Mouse (Mus musculus): ENCODE results near the gene Slc25a44. TPM values are rescaled to one million over a fixed set of nuclear protein-coding genes. Genes with fewer than 3 reads are reported as not detected.

Slc25a44 gene
- total and polyA plus RNA-seq, 3 experiments = 23.0 to 62.0 (median 50.3) TPM

DNA sequence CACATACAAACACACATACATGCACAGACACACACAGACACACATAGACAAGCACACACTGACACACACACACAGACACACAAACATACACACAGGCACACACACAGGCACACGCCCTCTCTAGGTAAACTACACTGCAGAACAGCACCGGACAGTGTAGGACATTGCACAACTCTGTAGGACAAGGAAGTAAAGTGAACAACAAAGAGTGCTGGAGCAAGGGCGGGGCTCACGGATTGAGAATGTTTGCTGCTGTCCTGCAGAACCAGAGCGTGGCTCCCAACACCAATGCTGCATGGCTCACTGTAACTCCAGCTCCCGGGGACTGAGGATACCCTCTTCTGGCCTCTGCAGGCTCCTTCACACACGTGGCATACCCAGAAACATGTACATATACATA is 17.9 kb upstream of the Slc25a44 start:
- H3K36me3 ChIP-seq (replicated peaks) = peaks cover 2% of the 10 kb centered on the region
- TF ChIP-seq TAL1 (conservative IDR thresholded peaks at IDR 0.05; ENCODE audit: low read depth, low read length) = no peak
- TF ChIP-seq GATA2 (IDR thresholded peaks at IDR 0.05; ENCODE audit: borderline replicate concordance, low read depth, low read length) = no peak
- no peak for TF ChIP-seq POLR2AphosphoS5 (IDR thresholded peaks at IDR 0.05; ENCODE audit: insufficient replicate concordance, low read depth, low read length)
- no peak for TF ChIP-seq CTCF (IDR thresholded peaks at IDR 0.05; ENCODE audit: low read depth, low read length)
- no peak for TF ChIP-seq GATA1 (IDR thresholded peaks at IDR 0.05; ENCODE audit: borderline replicate concordance, low read length)
- no peak for ATAC-seq (ENCODE audit: extremely low read depth, insufficient number of reproducible peaks, low FRiP score, poor library complexity, severe bottlenecking)
- DNase-seq (ENCODE audit: low spot score) = no peak
- peaks cover 46% of the 10 kb centered on the region for H3K27me3 ChIP-seq (ENCODE audit: insufficient read depth, low read length)
- H3K4me1 ChIP-seq (ENCODE audit: insufficient read depth, low read depth, low read length) = peaks cover 56% of the 10 kb centered on the region
- no peak overlapping the region; the same call in 1 of the 2 replicates for H3K4me3 ChIP-seq (ENCODE audit: low read depth, low read length)
- no peaks in the 10 kb centered on the region for H3K9me3 ChIP-seq (replicated peaks)

DNA sequence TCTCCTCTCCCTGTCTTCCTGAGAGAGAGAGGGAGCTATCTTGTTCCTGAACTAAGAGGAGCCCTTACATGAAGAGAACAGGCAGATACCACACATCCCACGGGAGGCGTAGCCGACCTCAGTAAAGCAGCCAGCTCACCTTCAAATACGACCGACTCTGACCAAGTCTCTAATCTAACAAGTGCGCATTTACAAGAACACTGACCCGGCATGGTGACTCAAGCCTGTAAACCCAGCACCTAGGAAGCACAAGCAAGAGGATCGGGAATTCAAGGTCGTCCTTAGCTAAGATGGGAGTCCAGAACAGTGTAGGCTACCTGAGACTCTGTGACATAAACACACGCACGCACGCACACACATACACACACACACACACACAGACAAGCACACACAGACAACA is 17.5 kb upstream of the Slc25a44 start:
- Histone ChIP-seq H3K9me3 (replicated peaks) (no peaks in the 10 kb centered on the region), H3K4me1 (ENCODE audit: insufficient read depth, low read depth, low read length) (peaks cover 55% of the 10 kb centered on the region), H3K36me3 (replicated peaks) (peaks cover 1% of the 10 kb centered on the region), H3K4me3 (ENCODE audit: low read depth, low read length) (no peak overlapping the region), H3K27me3 (ENCODE audit: insufficient read depth, low read length) (peaks cover 46% of the 10 kb centered on the region)
- TF ChIP-seq POLR2AphosphoS5 (IDR thresholded peaks at IDR 0.05; ENCODE audit: insufficient replicate concordance, low read depth, low read length) = no peak
- no peak for TF ChIP-seq CTCF (IDR thresholded peaks at IDR 0.05; ENCODE audit: low read depth, low read length)
- no peak for TF ChIP-seq GATA1 (IDR thresholded peaks at IDR 0.05; ENCODE audit: borderline replicate concordance, low read length)
- no peak for TF ChIP-seq GATA2 (IDR thresholded peaks at IDR 0.05; ENCODE audit: borderline replicate concordance, low read depth, low read length)
- TF ChIP-seq TAL1 (conservative IDR thresholded peaks at IDR 0.05; ENCODE audit: low read depth, low read length) = no peak
- no peak for ATAC-seq (ENCODE audit: extremely low read depth, insufficient number of reproducible peaks, low FRiP score, poor library complexity, severe bottlenecking)
- DNase-seq (ENCODE audit: low spot score) = no peak

DNA sequence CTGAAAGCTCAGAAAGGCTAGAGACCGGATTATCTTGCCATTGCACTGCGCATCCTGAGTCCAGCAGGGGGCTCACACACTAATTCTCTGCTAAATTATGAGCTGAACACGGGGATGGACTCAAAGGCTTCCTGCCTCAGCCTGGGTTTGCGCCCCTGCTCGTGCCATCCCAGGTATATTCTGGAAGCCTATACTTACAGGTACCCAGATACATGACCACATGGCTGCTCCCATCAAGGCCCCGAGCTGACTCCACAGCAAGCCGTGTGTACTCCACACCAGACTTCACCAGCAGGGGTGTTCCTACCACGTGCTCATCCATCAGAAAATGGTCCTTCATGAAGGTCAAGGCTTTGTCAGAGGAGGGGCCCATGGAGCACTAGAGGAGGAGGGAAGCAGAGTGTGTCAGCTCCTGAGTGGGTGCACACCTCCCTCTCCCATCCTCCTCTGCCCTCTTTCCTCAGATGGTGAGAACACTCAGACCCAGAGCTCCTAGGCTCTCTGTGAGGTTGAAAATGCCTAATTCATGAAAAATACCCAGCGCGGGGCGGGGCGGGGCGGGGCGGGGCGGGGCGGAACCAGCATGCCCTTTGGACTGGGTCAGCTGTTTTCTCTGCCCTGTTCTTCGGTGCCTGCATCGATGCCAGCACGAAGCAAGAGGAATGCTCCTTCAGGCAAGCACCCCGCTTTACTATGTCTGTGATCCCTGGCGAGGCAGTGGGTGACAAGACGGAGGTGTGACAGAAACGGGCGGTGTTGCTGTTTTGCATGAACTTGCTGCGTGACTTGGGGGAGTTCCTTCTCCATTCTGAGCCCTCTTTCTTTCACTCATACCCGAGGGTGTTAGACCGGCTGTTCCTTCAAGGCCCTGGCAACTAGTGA is 15.8 kb upstream of the Slc25a44 start:
- H3K27me3 ChIP-seq (ENCODE audit: insufficient read depth, low read length) = peaks cover 48% of the 10 kb centered on the region
- H3K9me3 ChIP-seq (replicated peaks) = no peaks in the 10 kb centered on the region
- peaks cover 53% of the 10 kb centered on the region for H3K4me1 ChIP-seq (ENCODE audit: insufficient read depth, low read depth, low read length)
- peaks cover 7% of the 10 kb centered on the region for H3K36me3 ChIP-seq (replicated peaks)
- no peak for TF ChIP-seq POLR2AphosphoS5 (IDR thresholded peaks at IDR 0.05; ENCODE audit: insufficient replicate concordance, low read depth, low read length)
- TF ChIP-seq CTCF (IDR thresholded peaks at IDR 0.05; ENCODE audit: low read depth, low read length) = no peak; the same call in 1 of the 2 replicates
- TF ChIP-seq TAL1 (conservative IDR thresholded peaks at IDR 0.05; ENCODE audit: low read depth, low read length) = no peak
- no peak for TF ChIP-seq GATA2 (IDR thresholded peaks at IDR 0.05; ENCODE audit: borderline replicate concordance, low read depth, low read length)
- TF ChIP-seq GATA1 (IDR thresholded peaks at IDR 0.05; ENCODE audit: borderline replicate concordance, low read length) = no peak
- DNase-seq (ENCODE audit: low spot score) (no peak), ATAC-seq (ENCODE audit: extremely low read depth, insufficient number of reproducible peaks, low FRiP score, poor library complexity, severe bottlenecking) (no peak)
- H3K4me3 ChIP-seq (ENCODE audit: low read depth, low read length) = peak overlapping the region; percentile 26; the same call in 1 of the 2 replicates

DNA sequence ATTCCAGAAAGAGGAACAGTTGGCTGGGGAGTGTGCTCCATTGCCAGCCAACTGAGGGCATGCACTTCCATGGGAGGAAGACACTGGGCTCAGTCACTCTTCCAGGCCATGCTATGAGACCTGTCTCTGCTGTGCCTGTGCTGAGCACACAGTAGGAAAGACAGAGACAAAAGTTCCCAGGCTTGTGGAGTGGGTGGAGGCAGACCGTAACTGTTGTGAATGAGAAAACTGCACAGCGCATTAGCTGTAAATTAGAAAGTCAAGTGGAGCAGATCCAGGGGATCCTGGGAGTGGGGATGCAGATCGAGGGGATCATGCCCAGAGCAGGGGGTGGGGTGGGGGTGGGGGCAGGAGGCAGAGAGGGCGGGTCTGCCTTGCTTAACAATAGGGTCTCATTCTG is 14.6 kb upstream of the Slc25a44 start:
- Histone ChIP-seq H3K4me1 (ENCODE audit: insufficient read depth, low read depth, low read length) (peaks cover 58% of the 10 kb centered on the region), H3K27me3 (ENCODE audit: insufficient read depth, low read length) (peaks cover 49% of the 10 kb centered on the region), H3K36me3 (replicated peaks) (peaks cover 7% of the 10 kb centered on the region), H3K9me3 (replicated peaks) (no peaks in the 10 kb centered on the region), H3K4me3 (ENCODE audit: low read depth, low read length) (no peak overlapping the region)
- DNase-seq (ENCODE audit: low spot score) (no peak), ATAC-seq (ENCODE audit: extremely low read depth, insufficient number of reproducible peaks, low FRiP score, poor library complexity, severe bottlenecking) (no peak)
- TF ChIP-seq TAL1 (conservative IDR thresholded peaks at IDR 0.05; ENCODE audit: low read depth, low read length) (no peak), GATA1 (IDR thresholded peaks at IDR 0.05; ENCODE audit: borderline replicate concordance, low read length) (no peak), GATA2 (IDR thresholded peaks at IDR 0.05; ENCODE audit: borderline replicate concordance, low read depth, low read length) (no peak), POLR2AphosphoS5 (IDR thresholded peaks at IDR 0.05; ENCODE audit: insufficient replicate concordance, low read depth, low read length) (no peak), CTCF (IDR thresholded peaks at IDR 0.05; ENCODE audit: low read depth, low read length) (no peak)

DNA sequence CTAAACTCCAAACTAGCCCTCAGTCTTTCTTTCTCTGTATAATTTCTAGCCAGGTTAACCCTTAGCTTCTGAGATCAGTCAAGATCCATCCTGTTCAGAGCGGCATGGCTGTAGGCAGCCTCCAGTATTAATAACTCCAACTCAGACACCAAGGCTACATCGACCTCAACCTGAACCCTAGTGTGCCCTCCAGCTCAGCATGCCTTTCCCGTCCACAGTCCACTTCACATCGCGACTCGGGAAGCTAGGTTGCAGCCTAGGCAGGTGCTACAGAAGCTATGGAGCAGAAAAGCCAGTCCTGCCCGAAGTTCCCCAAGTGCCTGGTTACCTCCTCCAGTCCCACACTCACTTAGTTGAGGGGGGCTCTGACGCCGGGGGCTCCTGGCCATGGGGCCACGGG is 12.5 kb upstream of the Slc25a44 start:
- Histone ChIP-seq H3K4me1 (ENCODE audit: insufficient read depth, low read depth, low read length) (peaks cover 46% of the 10 kb centered on the region), H3K36me3 (replicated peaks) (peaks cover 7% of the 10 kb centered on the region), H3K9me3 (replicated peaks) (peaks cover 7% of the 10 kb centered on the region), H3K4me3 (ENCODE audit: low read depth, low read length) (no peak overlapping the region), H3K27me3 (ENCODE audit: insufficient read depth, low read length) (peaks cover 46% of the 10 kb centered on the region)
- DNase-seq (ENCODE audit: low spot score) (no peak), ATAC-seq (ENCODE audit: extremely low read depth, insufficient number of reproducible peaks, low FRiP score, poor library complexity, severe bottlenecking) (no peak)
- no peak for TF ChIP-seq GATA2 (IDR thresholded peaks at IDR 0.05; ENCODE audit: borderline replicate concordance, low read depth, low read length)
- no peak for TF ChIP-seq POLR2AphosphoS5 (IDR thresholded peaks at IDR 0.05; ENCODE audit: insufficient replicate concordance, low read depth, low read length)

DNA sequence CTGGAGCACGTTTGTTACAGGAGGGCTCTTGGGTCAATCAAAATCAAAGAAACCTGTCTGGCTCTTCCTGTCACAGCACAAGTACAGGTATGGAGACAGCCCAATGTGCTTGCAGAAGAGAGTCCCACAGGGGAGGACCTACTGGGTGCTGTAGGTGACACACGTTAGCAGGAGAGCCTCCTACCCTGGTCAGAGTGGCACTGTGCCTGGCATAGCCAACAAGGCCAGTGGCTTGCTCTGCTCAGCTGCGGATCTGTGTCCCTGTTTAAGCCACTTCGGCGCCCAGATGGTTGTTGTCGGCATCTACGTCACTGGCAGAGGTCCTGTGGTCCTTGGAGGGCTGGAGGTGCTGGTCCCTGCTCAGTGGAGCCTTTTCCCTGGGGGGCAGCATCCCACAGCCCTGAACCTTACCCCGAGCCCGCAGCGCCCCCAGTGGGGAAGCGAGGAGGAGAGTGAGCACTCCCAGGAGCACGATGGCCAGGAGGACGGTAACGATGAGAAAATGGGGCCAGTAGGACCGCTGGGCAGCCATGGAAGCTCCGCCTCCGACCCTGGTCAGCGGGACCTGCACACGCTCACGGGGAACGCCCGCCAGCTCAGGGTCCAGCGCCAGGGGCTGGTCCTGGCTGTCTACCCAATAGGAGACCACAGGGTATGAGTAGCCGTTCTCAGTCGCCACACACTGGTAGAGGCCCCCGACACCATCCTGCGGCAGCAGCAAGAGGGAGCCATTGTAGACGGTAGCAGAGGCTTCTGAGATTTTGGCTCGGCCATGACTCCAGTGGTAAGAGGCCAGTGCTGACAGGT is 11.7 kb upstream of the Slc25a44 start:
- no peak for TF ChIP-seq GATA2 (IDR thresholded peaks at IDR 0.05; ENCODE audit: borderline replicate concordance, low read depth, low read length)
- no peak for TF ChIP-seq GATA1 (IDR thresholded peaks at IDR 0.05; ENCODE audit: borderline replicate concordance, low read length)
- TF ChIP-seq CTCF (IDR thresholded peaks at IDR 0.05; ENCODE audit: low read depth, low read length) = no peak
- no peak for TF ChIP-seq POLR2AphosphoS5 (IDR thresholded peaks at IDR 0.05; ENCODE audit: insufficient replicate concordance, low read depth, low read length)
- TF ChIP-seq TAL1 (conservative IDR thresholded peaks at IDR 0.05; ENCODE audit: low read depth, low read length) = no peak
- Histone ChIP-seq H3K4me1 (ENCODE audit: insufficient read depth, low read depth, low read length) (peaks cover 49% of the 10 kb centered on the region), H3K4me3 (ENCODE audit: low read depth, low read length) (no peak overlapping the region), H3K9me3 (replicated peaks) (peaks cover 7% of the 10 kb centered on the region), H3K36me3 (replicated peaks) (peaks cover 7% of the 10 kb centered on the region), H3K27me3 (ENCODE audit: insufficient read depth, low read length) (peaks cover 46% of the 10 kb centered on the region)
- no peak for ATAC-seq (ENCODE audit: extremely low read depth, insufficient number of reproducible peaks, low FRiP score, poor library complexity, severe bottlenecking)
- DNase-seq (ENCODE audit: low spot score) = no peak
